Mouse (Mus musculus) heart, embryonic 10.5 days (tissue): Measurements from ENCODE around the gene Arsj. TPM values are rescaled to one million over a fixed set of nuclear protein-coding genes. Genes with fewer than 3 reads are reported as not detected.

ENCODE experiments used
- DNase-seq: peaks from one replicate; pipeline ENCODE4 v3.0.0-alpha.2; 2017; ENCODE audit warnings: low spot score
- H3K27ac ChIP-seq: fragments of 300-500 bp; sonication (generic); 2 replicates; pipeline ENCODE4 v1.5.1; 2016; ENCODE audit warnings: mild to moderate bottlenecking
- H3K27me3 ChIP-seq: fragments of 300-500 bp; sonication (generic); 2 replicates; pipeline ENCODE4 v1.6.1; 2016; ENCODE audit warnings: mild to moderate bottlenecking; ENCODE audit not compliant: poor library complexity, insufficient read depth, severe bottlenecking
- H3K36me3 ChIP-seq: fragments of 300-500 bp; sonication (generic); 2 replicates; pipeline ENCODE4 v1.6.1; 2016; ENCODE audit warnings: mild to moderate bottlenecking, moderate library complexity
- H3K4me1 ChIP-seq: fragments of 300-500 bp; sonication (generic); 2 replicates; pipeline ENCODE4 v1.6.1; 2016; ENCODE audit warnings: mild to moderate bottlenecking
- H3K4me3 ChIP-seq: fragments of 300-500 bp; sonication (generic); 2 replicates; pipeline ENCODE4 v1.5.1; 2016; ENCODE audit warnings: mild to moderate bottlenecking, moderate library complexity
- H3K9me3 ChIP-seq: fragments of 300-500 bp; sonication (generic); 2 replicates; pipeline ENCODE4 v1.6.1; 2016; ENCODE audit warnings: mild to moderate bottlenecking, moderate library complexity
- WGBS: fragments of 180-500 bp; shearing (Covaris S2); methylation state at CpG from one replicate; pipeline ENCODE4 v1.1.7; 2016; 5-methylcytosine and 5-hydroxymethylcytosine counted together
- polyA plus RNA-seq: library from polyadenylated mRNA; unstranded; fragments of >200 nt; fragmentation: Nextera tagmentation; extraction: Ambion mirVana; gene quantifications from 2 replicates; pipeline ENCODE4 v1.2.1, GENCODE M21; 2016

The Arsj gene
- polyA plus RNA-seq, 1 experiment from 2014 or later: not detected

DNA sequence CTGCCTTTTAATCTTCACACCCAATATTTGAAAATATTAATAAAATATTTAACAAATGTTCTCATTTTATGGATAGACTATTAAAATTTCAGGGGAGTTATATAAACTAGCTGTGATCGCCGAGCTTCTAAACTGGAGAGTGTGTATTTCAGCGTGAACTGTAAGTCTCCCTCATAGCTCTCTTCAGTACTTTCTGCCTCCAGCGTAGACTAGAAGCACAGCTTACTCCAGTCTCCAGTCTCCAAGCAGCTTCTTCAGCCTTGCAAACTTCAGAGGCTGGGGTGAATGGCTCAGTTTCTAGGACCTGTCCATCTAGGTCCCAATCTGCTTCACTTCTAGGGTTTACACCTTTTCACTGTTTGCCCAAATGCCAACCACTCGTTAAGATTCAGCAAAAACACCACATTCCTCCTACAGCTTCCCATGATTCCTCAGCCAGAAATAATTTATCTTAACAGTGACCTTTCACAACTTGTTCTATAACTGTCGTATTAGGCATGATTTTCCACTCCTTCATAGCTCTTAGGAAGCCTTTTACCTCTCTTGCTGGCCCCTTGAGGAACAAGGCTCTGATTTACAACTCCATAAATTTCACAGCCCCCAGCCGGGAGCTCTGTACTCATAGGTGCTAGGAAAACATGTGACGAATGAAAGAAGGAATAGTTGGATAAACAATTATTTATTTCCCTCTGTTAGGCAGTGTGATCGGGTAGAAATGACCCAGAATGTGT, 9.5 kb downstream of the Arsj start:
- Histone ChIP-seq H3K27me3 (no peaks in the 10 kb centered on the region), H3K9me3 (no peaks in the 10 kb centered on the region), H3K4me3 (no peak overlapping the region), H3K4me1 (no peaks in the 10 kb centered on the region), H3K36me3 (no peaks in the 10 kb centered on the region), H3K27ac (no peak overlapping the region)
- no peak for DNase-seq
- WGBS: 72% methylated on average over 9 of the region's 9 CpGs

DNA sequence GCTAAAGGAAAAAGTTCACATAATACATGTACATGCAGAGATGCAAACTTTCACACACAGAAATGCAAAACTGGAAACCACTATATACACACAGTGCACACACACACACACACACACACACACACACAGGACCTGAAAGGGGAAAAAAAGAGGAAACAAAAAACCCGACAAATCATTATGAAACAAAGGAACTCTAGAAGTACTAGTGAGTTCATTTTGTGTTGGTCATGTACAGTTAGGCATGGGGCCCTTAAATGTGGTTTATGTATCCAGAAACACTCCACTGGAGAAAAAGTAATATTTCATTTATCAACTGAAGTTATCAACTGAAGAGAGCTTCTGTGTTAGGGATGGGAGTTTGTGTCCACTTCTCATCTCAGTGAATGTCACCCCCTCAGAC, 10.2 kb downstream of the Arsj start:
- Histone ChIP-seq H3K4me3 (no peak overlapping the region), H3K27me3 (no peaks in the 10 kb centered on the region), H3K36me3 (no peaks in the 10 kb centered on the region), H3K9me3 (no peaks in the 10 kb centered on the region), H3K4me1 (no peaks in the 10 kb centered on the region), H3K27ac (no peak overlapping the region)
- 79% methylated on average over 1 of the region's 1 CpGs for WGBS
- DNase-seq: no peak

DNA sequence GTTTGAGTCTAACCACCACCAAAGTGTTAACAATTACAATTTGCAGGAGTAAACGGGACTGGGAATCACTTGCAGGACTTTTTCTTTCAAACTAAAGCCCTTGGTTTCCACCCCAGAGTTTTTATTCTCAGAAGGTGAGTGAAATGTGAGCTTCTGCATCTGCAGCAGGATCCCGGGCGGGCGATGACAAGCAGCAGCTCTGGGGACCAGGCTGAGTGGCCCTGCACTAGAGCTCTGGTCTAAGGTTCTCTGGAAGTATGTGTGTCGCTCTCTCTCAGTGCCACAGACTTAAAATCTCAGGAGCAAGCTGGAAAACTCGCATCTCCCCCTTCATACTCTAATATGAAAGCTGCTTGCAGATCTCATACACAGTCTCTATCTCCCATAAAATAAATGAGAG, 15.8 kb downstream of the Arsj start:
- H3K36me3 ChIP-seq: no peaks in the 10 kb centered on the region
- H3K4me3 ChIP-seq: no peak overlapping the region
- no peak overlapping the region for H3K27ac ChIP-seq
- H3K27me3 ChIP-seq: no peaks in the 10 kb centered on the region
- no peaks in the 10 kb centered on the region for H3K9me3 ChIP-seq
- 59% methylated on average over 6 of the region's 6 CpGs for WGBS
- DNase-seq: no peak
- H3K4me1 ChIP-seq: no peaks in the 10 kb centered on the region

DNA sequence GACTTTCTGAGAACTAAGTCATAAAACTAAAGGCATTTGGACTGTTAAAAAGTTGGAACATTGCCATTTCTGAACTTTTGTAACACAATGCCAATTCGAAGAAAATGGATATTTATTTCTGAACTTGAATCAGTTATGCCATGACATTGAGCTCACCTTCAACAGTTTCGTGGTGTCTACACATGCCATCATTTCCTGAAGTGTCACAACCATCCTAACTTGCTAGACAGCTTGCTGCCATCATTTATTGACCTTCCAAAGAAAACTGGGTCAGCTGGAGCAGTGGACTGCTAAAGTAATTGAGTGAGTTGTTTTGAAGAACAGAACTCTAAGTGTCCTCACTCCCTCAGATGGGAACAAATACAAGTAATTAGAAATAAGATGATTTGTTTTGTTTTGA, 16.2 kb downstream of the Arsj start:
- Histone ChIP-seq H3K27me3 (no peaks in the 10 kb centered on the region), H3K36me3 (no peaks in the 10 kb centered on the region), H3K9me3 (no peaks in the 10 kb centered on the region), H3K27ac (no peak overlapping the region), H3K4me1 (no peaks in the 10 kb centered on the region), H3K4me3 (no peak overlapping the region)
- 73% methylated on average over 2 of the region's 2 CpGs for whole genome bisulfite sequencing
- no peak for DNase-seq

DNA sequence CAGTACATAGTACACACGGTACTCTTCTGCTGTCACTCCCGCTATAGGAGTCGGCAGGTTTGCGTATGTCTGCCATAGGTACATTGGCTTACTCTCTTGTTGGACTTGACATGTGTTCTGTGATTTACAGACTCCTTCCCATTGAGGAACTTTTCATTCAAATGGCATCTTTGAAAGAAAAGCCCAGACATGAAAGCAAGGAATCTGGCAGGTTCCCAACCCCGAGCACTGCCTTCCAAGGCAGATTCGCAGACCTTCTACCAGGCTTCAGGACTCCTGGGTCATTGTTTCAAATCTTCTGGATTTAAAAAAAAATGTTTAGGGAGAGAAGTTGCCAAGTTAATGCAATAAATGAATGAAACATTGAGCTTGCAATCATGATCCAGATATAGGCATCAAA, 19.8 kb downstream of the Arsj start:
- H3K27me3 ChIP-seq: no peaks in the 10 kb centered on the region
- H3K9me3 ChIP-seq: no peaks in the 10 kb centered on the region
- no peaks in the 10 kb centered on the region for H3K36me3 ChIP-seq
- H3K27ac ChIP-seq: no peak overlapping the region
- 96% methylated on average over 6 of the region's 6 CpGs for WGBS
- H3K4me1 ChIP-seq: no peaks in the 10 kb centered on the region
- no peak overlapping the region for H3K4me3 ChIP-seq
- no peak for DNase-seq

DNA sequence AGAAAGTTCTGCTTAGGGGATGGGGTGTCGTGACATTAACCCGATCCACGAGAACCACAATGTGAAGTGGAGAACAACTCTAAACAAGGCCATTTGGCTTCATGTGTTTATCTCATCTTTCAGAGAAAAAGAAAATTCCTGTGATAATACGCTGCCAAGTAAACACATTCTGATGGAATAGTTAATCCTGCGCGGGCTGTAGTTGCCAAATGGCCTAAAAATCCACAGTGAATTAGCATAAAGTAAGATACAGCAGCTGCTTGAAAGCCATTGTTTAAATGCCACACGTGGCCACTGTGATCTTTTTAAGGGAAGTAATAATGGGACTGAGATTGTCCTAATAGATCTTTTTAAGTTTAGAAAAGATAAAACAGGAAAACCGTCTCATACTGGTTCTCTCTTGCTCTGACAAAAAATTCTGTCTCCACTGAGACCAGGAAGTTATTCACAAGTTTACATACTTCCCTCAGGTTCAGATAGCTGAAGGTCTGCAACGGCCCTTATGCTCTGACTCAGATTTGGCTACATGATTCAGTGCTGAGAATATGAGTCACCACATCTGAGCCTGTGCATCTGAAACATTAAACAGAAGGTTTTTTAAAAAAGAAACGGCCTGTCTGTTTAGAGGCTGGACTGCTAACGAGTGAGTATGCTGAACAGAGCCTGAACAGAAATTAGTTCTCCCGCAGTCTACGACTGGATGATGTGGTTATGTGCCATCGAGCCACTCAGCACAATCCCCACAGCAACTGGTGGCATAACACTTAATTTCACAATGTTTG, 21.4 kb downstream of the Arsj start:
- Histone ChIP-seq H3K36me3 (no peaks in the 10 kb centered on the region), H3K27me3 (no peaks in the 10 kb centered on the region), H3K9me3 (no peaks in the 10 kb centered on the region), H3K4me1 (no peaks in the 10 kb centered on the region), H3K4me3 (no peak overlapping the region), H3K27ac (no peak overlapping the region)
- no peak for DNase-seq
- 63% methylated on average over 14 of the region's 14 CpGs for WGBS

DNA sequence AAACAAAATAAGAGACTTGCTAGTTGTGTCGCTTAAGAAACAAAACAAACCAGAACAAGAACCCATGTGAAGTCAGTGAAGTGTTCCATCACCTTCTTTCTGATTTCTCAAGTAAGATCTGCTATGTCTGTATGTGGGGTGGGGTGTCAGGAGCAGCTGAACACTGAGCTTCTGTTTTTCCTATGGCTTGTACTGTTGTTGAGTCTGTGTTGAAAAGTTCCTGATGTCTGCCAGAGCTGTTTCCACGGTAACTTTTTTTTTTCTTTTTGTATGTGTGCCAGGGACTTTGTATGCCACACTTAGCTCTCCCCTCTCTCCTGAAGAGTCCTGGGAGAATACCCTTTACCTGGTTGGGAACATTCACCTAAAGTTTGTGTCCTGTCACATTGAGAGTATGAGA, 34.0 kb downstream of the Arsj start:
- Histone ChIP-seq H3K4me1 (peaks cover 8% of the 10 kb centered on the region), H3K36me3 (no peaks in the 10 kb centered on the region), H3K4me3 (no peak overlapping the region), H3K9me3 (no peaks in the 10 kb centered on the region), H3K27ac (no peak overlapping the region), H3K27me3 (no peaks in the 10 kb centered on the region)
- 60% methylated on average over 2 of the region's 2 CpGs for WGBS
- DNase-seq: no peak

DNA sequence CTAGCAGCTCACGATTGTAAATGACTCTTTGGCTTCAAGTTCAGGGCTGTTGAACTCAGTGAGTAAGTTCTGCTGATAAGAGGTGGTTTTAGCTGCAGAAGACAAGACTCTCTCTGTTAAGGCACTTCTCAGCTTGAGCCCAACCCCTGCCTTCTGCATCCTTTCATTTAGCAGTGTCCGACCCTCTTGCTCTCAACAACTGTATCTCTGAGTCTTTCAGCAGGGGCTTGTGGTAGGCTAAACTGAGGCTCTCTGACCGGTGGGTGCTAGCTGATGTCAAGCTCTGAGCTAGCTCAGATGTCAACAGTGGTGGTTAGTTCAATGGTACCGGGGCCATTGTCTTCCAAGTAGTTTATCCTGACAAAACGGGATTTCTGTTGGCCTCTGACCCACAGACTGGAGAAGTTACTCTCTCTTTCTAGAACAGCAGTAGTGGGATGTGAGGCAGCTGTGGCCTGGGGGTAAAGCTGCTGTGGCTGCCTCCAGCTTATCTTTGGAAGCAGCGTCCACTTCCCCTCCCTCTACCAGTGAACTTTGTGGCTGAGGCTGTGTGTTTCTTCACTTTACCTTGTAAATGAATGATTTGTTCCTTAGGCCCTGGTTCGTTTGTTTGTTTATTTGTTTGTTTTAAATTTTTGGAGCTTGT, 34.6 kb downstream of the Arsj start:
- peak overlapping the region; percentile 22; the same call in 1 of the 2 replicates for H3K27ac ChIP-seq

DNA sequence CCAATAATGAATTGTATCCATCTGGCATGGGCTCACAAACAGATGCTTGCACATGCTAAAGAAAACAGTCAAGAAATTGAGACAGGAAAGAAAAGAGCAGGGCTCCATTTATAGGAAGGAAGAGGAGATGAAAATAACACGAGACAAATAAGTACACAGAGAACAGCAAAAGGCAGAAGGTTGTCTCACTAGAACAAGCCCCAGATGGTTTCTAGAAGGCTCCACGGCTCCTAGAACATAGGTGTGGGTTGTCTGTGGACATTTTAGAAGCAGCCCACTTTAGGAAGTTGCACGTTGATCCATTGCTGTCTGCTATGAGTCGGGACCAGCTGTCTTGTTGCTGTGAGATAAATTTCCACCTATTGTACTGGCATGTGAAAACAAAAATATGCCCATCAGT, 37.2 kb downstream of the Arsj start:
- 60% methylated on average over 4 of the region's 4 CpGs for WGBS
- DNase-seq: no peak
- no peak overlapping the region for H3K27ac ChIP-seq
- H3K9me3 ChIP-seq: no peaks in the 10 kb centered on the region
- H3K36me3 ChIP-seq: no peaks in the 10 kb centered on the region
- no peak overlapping the region for H3K4me3 ChIP-seq
- peaks cover 11% of the 10 kb centered on the region for H3K4me1 ChIP-seq
- H3K27me3 ChIP-seq: no peaks in the 10 kb centered on the region

More for the DNA sequence above, 34.6 kb downstream of the Arsj start:
- Histone ChIP-seq H3K27me3 (no peaks in the 10 kb centered on the region), H3K4me1 (peaks cover 8% of the 10 kb centered on the region), H3K9me3 (no peaks in the 10 kb centered on the region), H3K36me3 (no peaks in the 10 kb centered on the region), H3K4me3 (no peak overlapping the region)
- 33% methylated on average over 7 of the region's 7 CpGs for WGBS
- peak; percentile 79 for DNase-seq

DNA sequence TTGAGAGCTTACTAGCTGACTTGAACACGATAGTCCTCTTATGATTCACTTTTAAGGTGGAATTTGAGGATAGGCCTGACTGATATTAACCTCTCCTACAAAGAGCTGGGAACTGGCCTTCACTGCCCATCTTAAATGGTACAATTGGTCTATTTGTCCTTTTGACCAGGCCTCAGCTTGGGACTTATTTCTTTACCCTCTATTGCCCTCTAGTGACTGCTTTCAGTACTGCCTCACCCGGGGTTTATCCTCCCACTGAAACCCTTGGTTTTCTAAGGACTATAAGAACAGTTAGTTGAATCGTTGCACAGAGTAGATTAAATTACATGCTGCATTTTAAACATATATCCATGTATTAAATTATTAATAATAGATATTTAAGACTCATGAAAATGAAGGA, 39.4 kb downstream of the Arsj start:
- no peaks in the 10 kb centered on the region for H3K9me3 ChIP-seq
- DNase-seq: no peak
- 29% methylated on average over 3 of the region's 3 CpGs for WGBS
- H3K36me3 ChIP-seq: no peaks in the 10 kb centered on the region
- H3K4me3 ChIP-seq: no peak overlapping the region
- H3K4me1 ChIP-seq: peaks cover 8% of the 10 kb centered on the region
- no peak overlapping the region for H3K27ac ChIP-seq
- no peaks in the 10 kb centered on the region for H3K27me3 ChIP-seq

DNA sequence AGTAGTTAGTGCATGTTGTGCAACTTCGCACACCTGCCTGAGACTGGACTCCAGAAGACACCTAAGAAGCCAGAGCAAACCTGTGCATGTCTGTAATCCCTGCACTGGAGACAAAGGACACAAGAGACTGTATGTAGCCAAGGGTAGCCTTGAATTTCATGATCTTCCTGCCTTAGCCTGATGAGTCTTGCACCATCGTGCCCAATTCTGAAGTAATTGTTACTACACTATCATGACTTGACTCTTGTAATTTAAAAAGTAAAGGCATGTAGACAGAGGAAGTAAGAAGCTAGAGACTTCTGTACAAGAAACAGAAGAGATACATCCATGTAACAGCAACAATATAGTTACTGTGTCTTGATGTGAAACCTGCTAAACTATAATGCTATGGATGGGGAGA, 40.7 kb downstream of the Arsj start:
- 0 out of 2 replicates have a peak, but pooled peaks cover 2% of the 10 kb centered on the region for H3K4me1 ChIP-seq
- no peaks in the 10 kb centered on the region for H3K9me3 ChIP-seq
- no peaks in the 10 kb centered on the region for H3K36me3 ChIP-seq
- no peak overlapping the region for H3K27ac ChIP-seq
- H3K27me3 ChIP-seq: no peaks in the 10 kb centered on the region
- no peak for DNase-seq
- 85% methylated on average over 2 of the region's 2 CpGs for WGBS
- no peak overlapping the region for H3K4me3 ChIP-seq

DNA sequence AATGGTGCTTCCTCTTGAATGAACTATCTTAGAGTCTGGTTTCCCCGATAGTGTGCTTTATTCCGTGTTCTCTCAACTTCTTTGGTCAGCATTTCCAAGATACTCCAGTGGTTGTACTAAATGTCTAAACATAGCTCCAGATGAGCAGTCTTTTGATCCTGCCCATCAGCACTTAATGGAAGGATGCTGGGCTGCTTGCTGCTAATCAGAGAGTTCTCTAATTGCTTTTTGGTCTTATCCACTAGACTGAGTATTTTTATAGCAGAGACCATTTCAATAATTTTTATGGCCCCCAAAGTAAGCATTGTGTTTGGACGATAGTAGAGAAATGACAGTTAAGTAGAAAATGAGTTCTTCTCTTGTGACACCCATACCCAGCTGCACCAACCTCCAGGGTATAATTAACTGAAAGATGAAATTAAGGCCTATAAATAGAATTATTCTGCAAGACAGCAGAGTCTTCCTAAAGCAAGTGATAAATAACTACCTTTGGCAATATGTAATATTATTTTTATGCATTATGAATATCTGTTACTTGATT, 67.1 kb downstream of the Arsj start:
- no peak overlapping the region for H3K4me3 ChIP-seq
- H3K9me3 ChIP-seq: no peaks in the 10 kb centered on the region
- H3K4me1 ChIP-seq: no peaks in the 10 kb centered on the region
- no peak for DNase-seq
- no peak overlapping the region for H3K27ac ChIP-seq
- no peaks in the 10 kb centered on the region for H3K27me3 ChIP-seq
- H3K36me3 ChIP-seq: no peaks in the 10 kb centered on the region
- 85% methylated on average over 3 of the region's 3 CpGs for WGBS

DNA sequence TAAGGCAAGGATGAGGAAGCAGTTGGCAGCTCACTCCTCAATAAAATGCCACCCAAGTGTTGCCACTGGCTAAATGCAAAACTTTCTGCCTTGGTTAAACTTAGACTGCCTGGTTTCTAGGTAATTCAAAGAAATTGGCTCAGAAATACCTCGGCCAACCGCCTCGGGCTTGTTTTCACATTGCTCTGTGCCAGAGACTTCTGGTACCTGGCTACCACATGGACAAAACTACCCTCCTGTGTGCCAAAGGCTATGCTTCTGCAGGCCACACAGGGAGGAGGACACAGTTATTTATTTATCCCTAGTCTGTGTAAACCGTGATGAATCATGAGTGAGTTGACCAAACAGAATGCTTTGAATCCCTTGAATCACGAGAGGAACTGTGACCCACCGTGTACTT, 75.8 kb downstream of the Arsj start:
- WGBS: 86% methylated on average over 6 of the region's 6 CpGs
- DNase-seq: no peak

More for the DNA sequence above, 75.8 kb downstream of the Arsj start:
- H3K27me3 ChIP-seq: no peaks in the 10 kb centered on the region
- no peak overlapping the region for H3K27ac ChIP-seq
- H3K9me3 ChIP-seq: no peaks in the 10 kb centered on the region
- no peaks in the 10 kb centered on the region for H3K36me3 ChIP-seq
- no peaks in the 10 kb centered on the region for H3K4me1 ChIP-seq
- no peak overlapping the region for H3K4me3 ChIP-seq
